Mouse (Mus musculus): ENCODE measurements around the gene Dact3.
A peak's percentile ranks its signal among the peaks of the same experiment; 100 is the strongest.

Gene Dact3

GRCm38 (mm10) chr7:16915461-16916340, 40.6 kb downstream of the Dact3 start:
- no peak for DNase-seq (ENCODE audit: low read depth, low spot score)

- no peak for DNase-seq (ENCODE audit: low read depth, low spot score)
Observed at GRCm38 (mm10) chr7:16916342-16917265, 41.5 kb downstream of the Dact3 start.

- no peak for DNase-seq (ENCODE audit: low read depth, low spot score)
Observed at GRCm38 (mm10) chr7:16917447-16917846, 42.3 kb downstream of the Dact3 start.

- DNase-seq (ENCODE audit: low read depth, low spot score): no peak
Observed at GRCm38 (mm10) chr7:16918014-16918413, 42.9 kb downstream of the Dact3 start.

GRCm38 (mm10) chr7:16918670-16919069, 43.6 kb downstream of the Dact3 start:
- no peak for DNase-seq (ENCODE audit: low read depth, low spot score)

- DNase-seq (ENCODE audit: low read depth, low spot score): no peak
Observed at GRCm38 (mm10) chr7:16919395-16920149, 44.5 kb downstream of the Dact3 start.

- DNase-seq (ENCODE audit: low read depth, low spot score): no peak
Observed at GRCm38 (mm10) chr7:16920150-16920579, 45.0 kb downstream of the Dact3 start.

GRCm38 (mm10) chr7:16920818-16921791, 46.0 kb downstream of the Dact3 start:
- no peak for DNase-seq (ENCODE audit: low read depth, low spot score)

GRCm38 (mm10) chr7:16921881-16922335, 46.8 kb downstream of the Dact3 start:
- no peak for DNase-seq (ENCODE audit: low read depth, low spot score)

- no peak for DNase-seq (ENCODE audit: low read depth, low spot score)
Observed at GRCm38 (mm10) chr7:16922360-16922973, 47.4 kb downstream of the Dact3 start.

GRCm38 (mm10) chr7:16923283-16924036, 48.3 kb downstream of the Dact3 start:
- DNase-seq (ENCODE audit: low read depth, low spot score): no peak

- peak; percentile 100 for DNase-seq (ENCODE audit: low read depth, low spot score)
Observed at GRCm38 (mm10) chr7:16924037-16924834, 49.1 kb downstream of the Dact3 start, which contains the start of gene Calm3. Gene Calm3 (minus strand): TSS chr7:16924114.

GRCm38 (mm10) chr7:16928341-16928740, 53.2 kb downstream of the Dact3 start:
- no peak for DNase-seq (ENCODE audit: low read depth, low spot score)

- peak; percentile 75 for DNase-seq (ENCODE audit: low read depth, low spot score)
Observed at GRCm38 (mm10) chr7:16930850-16931249, 55.7 kb downstream of the Dact3 start.

GRCm38 (mm10) chr7:16931968-16932627, 57.0 kb downstream of the Dact3 start:
- peak; percentile 84 for DNase-seq (ENCODE audit: low read depth, low spot score)

GRCm38 (mm10) chr7:16932704-16933577, 57.8 kb downstream of the Dact3 start:
- DNase-seq (ENCODE audit: low read depth, low spot score): peak; percentile 84
